Mouse (Mus musculus) liver, embryonic 13.5 days (tissue): ENCODE results near the gene Csmd2. TPM values are rescaled to one million over a fixed set of nuclear protein-coding genes. Genes with fewer than 3 reads are reported as not detected.

ENCODE experiments used
- ATAC-seq: fragments of 200-750 bp; cut with Nextera tagmentation; 2 replicates; pipeline ENCODE4 v1.8.0; 2017; ENCODE audit warnings: low read depth, mild to moderate bottlenecking, moderate number of reproducible peaks, moderate library complexity
- DNase-seq: peaks from one replicate; pipeline ENCODE4 v3.0.0; 2022
- H3K27ac ChIP-seq: fragments of 300-500 bp; sonication (generic); 2 replicates; pipeline ENCODE4 v1.5.1; 2015; ENCODE audit warnings: moderate library complexity, mild to moderate bottlenecking, inconsistent platforms
- H3K27me3 ChIP-seq: fragments of 300-500 bp; sonication (generic); 2 replicates; pipeline ENCODE4 v1.6.1; 2015; ENCODE audit warnings: mild to moderate bottlenecking, inconsistent platforms
- H3K36me3 ChIP-seq: fragments of 300-500 bp; sonication (generic); 2 replicates; pipeline ENCODE4 v1.6.1; 2015; ENCODE audit warnings: mild to moderate bottlenecking, inconsistent platforms
- H3K4me1 ChIP-seq: fragments of 300-500 bp; sonication (generic); replicated peaks from 2 replicates; pipeline ENCODE4 v1.6.1; 2015; ENCODE audit warnings: inconsistent platforms
- H3K4me2 ChIP-seq: fragments of 300-500 bp; sonication (generic); 2 replicates; pipeline ENCODE4 v1.6.1; 2015; ENCODE audit warnings: inconsistent platforms, mild to moderate bottlenecking, moderate library complexity
- H3K4me3 ChIP-seq: fragments of 300-500 bp; sonication (generic); replicated peaks from 2 replicates; pipeline ENCODE4 v1.5.1; 2015; ENCODE audit warnings: mild to moderate bottlenecking, inconsistent platforms
- H3K9ac ChIP-seq: fragments of 300-500 bp; sonication (generic); 2 replicates; pipeline ENCODE4 v1.6.1; 2015; ENCODE audit warnings: mild to moderate bottlenecking, inconsistent platforms
- H3K9me3 ChIP-seq: fragments of 300-500 bp; sonication (generic); replicated peaks from 2 replicates; pipeline ENCODE4 v1.6.1; 2016; ENCODE audit warnings: inconsistent platforms
- WGBS: fragments of 180-500 bp; shearing (Covaris S2); methylation state at CpG from one replicate; pipeline ENCODE4 v1.1.7; 2015; ENCODE audit not compliant: insufficient replicate concordance; 5-methylcytosine and 5-hydroxymethylcytosine counted together
- polyA plus RNA-seq: library from polyadenylated mRNA; unstranded; fragments of >200 nt; fragmentation: Nextera tagmentation; extraction: Ambion mirVana; gene quantifications from 2 replicates; pipeline ENCODE4 v1.2.1, GENCODE M21; 2015

The Csmd2 gene
- polyA plus RNA-seq, 1 experiment from 2014 or later = 0.02 TPM

DNA sequence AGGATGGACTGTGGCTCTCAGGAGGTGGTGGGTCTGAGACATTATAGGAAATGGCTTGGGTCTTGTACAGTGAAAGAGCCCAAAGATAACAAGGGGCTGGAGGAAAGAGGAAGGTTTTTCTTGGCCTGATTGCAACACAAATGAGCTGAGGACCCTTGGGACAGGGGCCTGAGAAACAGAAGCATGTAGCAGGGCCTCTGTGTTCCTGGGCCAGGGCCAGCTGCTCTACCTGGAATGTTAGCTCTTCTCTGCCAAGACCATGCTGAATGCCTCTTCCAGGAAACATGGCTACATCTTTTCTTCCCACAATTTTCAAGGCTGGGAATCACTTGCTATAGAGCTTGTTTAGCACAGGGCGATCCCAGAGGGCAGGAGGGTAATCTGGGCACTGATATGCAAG, 197.1 kb downstream of the Csmd2 start:
- 52% methylated on average over 1 of the region's 1 CpGs for WGBS
- Histone ChIP-seq H3K4me2 (no peak overlapping the region), H3K4me3 (no peak overlapping the region), H3K27me3 (no peaks in the 10 kb centered on the region), H3K27ac (no peak overlapping the region), H3K9me3 (peaks cover 25% of the 10 kb centered on the region; the same call in 1 of the 2 replicates), H3K9ac (no peak overlapping the region), H3K36me3 (no peaks in the 10 kb centered on the region), H3K4me1 (no peaks in the 10 kb centered on the region)
- ATAC-seq (no peak), DNase-seq (no peak)

DNA sequence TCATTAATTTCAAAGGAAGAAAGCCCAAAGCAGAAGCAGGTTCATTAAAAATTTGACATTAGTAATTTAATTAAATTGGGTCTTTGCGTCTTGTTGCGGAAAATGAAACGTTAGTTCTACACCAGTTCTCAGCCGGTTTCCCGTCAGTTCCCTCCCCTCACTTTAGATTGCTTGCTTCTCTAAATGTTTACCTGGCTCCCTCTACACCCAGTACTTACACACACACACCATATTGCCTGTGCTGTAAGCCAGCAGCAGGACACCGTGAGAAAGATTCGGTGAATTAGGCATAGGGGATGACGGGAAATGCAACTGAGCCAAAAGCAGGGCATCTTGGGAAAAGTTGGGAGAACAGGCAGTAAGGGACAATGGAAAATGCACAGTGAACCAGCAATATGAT, 206.8 kb downstream of the Csmd2 start:
- no peak overlapping the region for H3K9ac ChIP-seq
- H3K27me3 ChIP-seq = no peaks in the 10 kb centered on the region
- 88% methylated on average over 8 of the region's 8 CpGs for WGBS
- no peak overlapping the region for H3K4me3 ChIP-seq
- DNase-seq = no peak
- H3K9me3 ChIP-seq = peaks cover 29% of the 10 kb centered on the region
- H3K4me2 ChIP-seq = no peak overlapping the region
- no peaks in the 10 kb centered on the region for H3K36me3 ChIP-seq
- no peaks in the 10 kb centered on the region for H3K4me1 ChIP-seq
- ATAC-seq = no peak
- no peak overlapping the region for H3K27ac ChIP-seq

DNA sequence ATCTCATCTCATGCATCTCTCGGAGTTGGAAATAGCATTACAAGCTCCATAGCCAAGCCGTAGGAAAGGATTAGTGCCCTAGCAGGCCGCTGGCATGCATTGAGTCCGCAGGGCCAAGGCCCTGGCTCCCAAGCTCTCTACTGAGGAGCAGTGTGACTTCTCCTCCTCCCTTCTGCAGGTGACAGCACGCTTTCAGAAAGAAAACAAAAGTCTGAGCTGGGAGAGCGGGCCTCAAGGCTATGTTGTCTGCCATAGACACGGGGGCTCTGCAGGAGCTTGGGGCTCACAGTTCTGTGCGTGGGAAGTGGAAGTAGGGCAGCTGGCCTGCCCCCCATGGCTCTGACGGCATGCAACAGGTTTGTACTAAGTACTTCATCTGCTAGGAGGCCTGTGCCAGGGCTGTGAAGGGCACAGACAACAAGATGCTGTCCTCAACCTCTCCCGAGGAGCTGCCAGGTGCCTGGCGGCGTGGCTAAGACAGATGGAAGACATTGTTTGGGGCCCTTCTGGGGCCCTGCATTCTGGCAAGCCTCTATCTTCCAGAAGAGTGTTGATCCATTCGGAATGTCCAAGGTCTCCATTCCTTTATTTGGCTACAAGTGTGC, 230.4 kb downstream of the Csmd2 start:
- Histone ChIP-seq H3K27me3 (no peaks in the 10 kb centered on the region), H3K36me3 (no peaks in the 10 kb centered on the region), H3K27ac (no peak overlapping the region), H3K4me2 (no peak overlapping the region), H3K4me3 (no peak overlapping the region), H3K4me1 (no peaks in the 10 kb centered on the region), H3K9me3 (0 out of 2 replicates have a peak, but pooled peaks cover 16% of the 10 kb centered on the region), H3K9ac (no peak overlapping the region)
- DNase-seq (no peak), ATAC-seq (no peak)
- 62% methylated on average over 13 of the region's 13 CpGs for WGBS

GRCm38 (mm10) chr4:128224453-128224852, 236.8 kb downstream of the Csmd2 start:
- H3K9ac ChIP-seq = no peak overlapping the region
- no peaks in the 10 kb centered on the region for H3K27me3 ChIP-seq
- no peaks in the 10 kb centered on the region for H3K36me3 ChIP-seq
- H3K27ac ChIP-seq = no peak overlapping the region
- DNase-seq = no peak
- H3K4me3 ChIP-seq = no peak overlapping the region
- ATAC-seq = no peak
- 52% methylated on average over 6 of the region's 6 CpGs for WGBS
- no peaks in the 10 kb centered on the region for H3K4me1 ChIP-seq
- no peak overlapping the region for H3K4me2 ChIP-seq
- H3K9me3 ChIP-seq = 0 out of 2 replicates have a peak, but pooled peaks cover 5% of the 10 kb centered on the region

DNA sequence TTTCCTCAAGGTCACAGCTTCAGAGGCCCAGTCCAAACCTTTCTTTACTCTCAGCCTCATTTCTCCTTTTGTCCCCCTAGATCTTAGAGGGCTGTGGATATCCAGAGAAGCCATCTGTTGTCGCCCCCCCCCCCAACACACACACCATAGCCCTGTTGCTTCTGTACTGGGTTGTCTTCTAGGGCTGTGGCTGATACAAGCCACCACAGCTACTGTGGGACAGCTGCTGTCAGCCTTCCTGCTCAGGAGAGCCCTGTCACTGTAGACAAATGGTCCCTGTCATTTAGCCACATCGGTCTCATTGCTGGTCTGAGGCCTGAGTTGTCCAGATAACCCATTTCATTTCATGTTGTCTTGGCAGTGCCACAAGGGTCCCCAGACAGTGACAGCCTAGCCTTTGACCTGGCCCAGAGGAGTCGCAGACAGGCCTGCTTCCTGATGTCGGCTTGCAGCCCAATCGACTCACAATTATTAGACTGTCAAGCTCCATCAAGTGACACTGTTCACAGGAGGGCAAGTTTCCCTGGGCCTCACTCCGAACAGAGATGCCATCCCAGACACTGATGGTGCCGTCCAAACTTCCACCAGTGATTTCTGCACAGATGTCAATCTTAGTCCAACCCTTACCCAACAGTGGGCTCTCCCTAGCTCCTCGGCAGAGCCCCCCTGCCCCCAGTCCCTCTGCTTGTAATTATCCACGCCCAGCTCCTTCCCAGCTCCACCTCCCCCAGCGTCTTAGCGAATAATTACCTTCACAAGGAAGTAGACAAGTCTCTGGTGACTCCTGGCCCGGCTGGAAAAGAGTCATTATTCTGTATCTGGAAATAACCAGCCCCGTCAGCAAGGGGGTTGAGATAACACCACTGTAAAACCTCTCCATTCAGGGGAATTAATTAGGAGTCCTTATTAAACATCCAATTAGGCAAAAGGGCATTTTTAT, 240.0 kb downstream of the Csmd2 start:
- H3K4me2 ChIP-seq = no peak overlapping the region
- H3K36me3 ChIP-seq = no peaks in the 10 kb centered on the region
- no peak overlapping the region for H3K9ac ChIP-seq
- 0 out of 2 replicates have a peak, but pooled peaks cover 8% of the 10 kb centered on the region for H3K9me3 ChIP-seq
- no peak overlapping the region for H3K4me3 ChIP-seq
- H3K27ac ChIP-seq = no peak overlapping the region
- no peaks in the 10 kb centered on the region for H3K4me1 ChIP-seq
- H3K27me3 ChIP-seq = no peaks in the 10 kb centered on the region
- WGBS = 45% methylated on average over 13 of the region's 13 CpGs
- no peak for DNase-seq
- ATAC-seq = no peak

- Histone ChIP-seq H3K9me3 (peaks cover 11% of the 10 kb centered on the region; the same call in 1 of the 2 replicates), H3K4me1 (no peaks in the 10 kb centered on the region), H3K9ac (no peak overlapping the region), H3K4me2 (no peak overlapping the region), H3K4me3 (no peak overlapping the region), H3K27ac (no peak overlapping the region), H3K36me3 (no peaks in the 10 kb centered on the region), H3K27me3 (no peaks in the 10 kb centered on the region)
- 71% methylated on average over 13 of the region's 13 CpGs for WGBS
- ATAC-seq = no peak
- no peak for DNase-seq
Measured at GRCm38 (mm10) chr4:128233458-128233857, 245.8 kb downstream of the Csmd2 start.

GRCm38 (mm10) chr4:128239113-128239512, 251.5 kb downstream of the Csmd2 start:
- H3K4me1 ChIP-seq = no peaks in the 10 kb centered on the region
- no peak for DNase-seq
- no peaks in the 10 kb centered on the region for H3K27me3 ChIP-seq
- H3K4me2 ChIP-seq = no peak overlapping the region
- H3K36me3 ChIP-seq = no peaks in the 10 kb centered on the region
- H3K27ac ChIP-seq = no peak overlapping the region
- peaks cover 1% of the 10 kb centered on the region; the same call in 1 of the 2 replicates for H3K9me3 ChIP-seq
- no peak for ATAC-seq
- H3K9ac ChIP-seq = no peak overlapping the region
- no peak overlapping the region for H3K4me3 ChIP-seq
- 46% methylated on average over 1 of the region's 1 CpGs for WGBS

DNA sequence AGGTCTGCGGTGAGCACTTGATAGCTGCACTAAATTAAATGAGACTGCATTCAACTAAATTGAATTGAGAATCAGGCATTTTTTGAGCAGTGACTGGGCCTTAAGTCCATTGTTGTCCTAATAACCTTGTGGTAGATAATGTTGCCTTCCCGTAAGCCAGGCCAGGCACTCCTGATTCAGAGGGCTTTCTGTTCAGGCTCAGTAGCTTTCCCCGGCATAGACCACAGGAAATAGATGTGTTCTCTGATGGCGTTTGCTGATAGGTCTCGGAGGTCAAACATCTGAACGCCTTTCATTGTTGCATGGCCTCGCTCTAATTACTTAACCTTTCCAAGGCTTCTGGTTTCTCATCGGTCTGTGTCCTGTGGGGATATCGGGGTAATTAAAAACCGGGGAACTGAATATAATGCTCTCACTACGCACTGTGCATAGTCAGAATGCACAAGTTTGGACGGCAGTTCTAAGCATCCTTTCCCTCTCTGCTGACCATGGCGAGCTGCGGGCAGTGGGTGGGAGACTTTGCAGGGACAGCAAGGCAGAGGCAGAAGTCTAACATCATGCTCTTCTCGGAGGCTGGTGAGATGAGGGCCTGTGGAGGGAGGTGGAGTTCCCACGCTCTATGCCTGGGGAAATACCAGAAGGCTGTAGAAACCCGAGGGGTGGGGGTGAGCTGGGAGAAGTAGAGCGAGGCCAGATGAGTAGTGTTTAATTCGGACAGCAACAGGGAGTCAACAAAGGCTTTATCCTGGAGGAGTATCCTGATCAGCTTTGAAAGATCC, 253.6 kb downstream of the Csmd2 start:
- DNase-seq (no peak), ATAC-seq (no peak)
- Histone ChIP-seq H3K4me3 (no peak overlapping the region), H3K27me3 (no peaks in the 10 kb centered on the region), H3K4me2 (no peak overlapping the region), H3K4me1 (no peaks in the 10 kb centered on the region), H3K9ac (no peak overlapping the region), H3K36me3 (no peaks in the 10 kb centered on the region), H3K27ac (no peak overlapping the region), H3K9me3 (no peaks in the 10 kb centered on the region)
- WGBS = 40% methylated on average over 19 of the region's 19 CpGs

DNA sequence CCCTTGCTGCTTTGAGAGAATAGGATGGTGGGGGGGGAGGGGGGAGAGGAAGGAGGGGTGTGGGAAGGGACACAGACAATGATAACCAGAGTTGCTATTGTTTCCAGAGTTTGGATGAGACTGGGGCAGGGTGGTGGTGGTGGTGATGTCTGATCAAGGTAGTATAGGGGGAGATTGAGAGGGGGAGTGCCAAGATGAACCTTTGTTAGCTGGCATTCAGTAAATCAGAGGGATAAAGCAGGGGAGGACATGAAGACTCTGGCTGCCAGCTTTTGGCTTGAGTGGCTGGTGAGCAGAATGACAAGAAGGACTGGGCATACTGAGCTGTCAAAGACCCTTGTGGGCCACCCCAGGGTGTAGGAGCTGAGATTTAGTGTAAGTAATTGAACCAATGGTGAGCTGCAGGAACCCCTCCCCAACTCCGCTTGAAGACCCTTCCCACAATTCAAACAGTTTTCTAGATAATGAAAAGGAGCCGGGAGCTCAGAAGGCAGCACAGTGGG, 254.2 kb downstream of the Csmd2 start:
- DNase-seq (no peak), ATAC-seq (no peak)
- Histone ChIP-seq H3K9me3 (no peaks in the 10 kb centered on the region), H3K4me2 (no peak overlapping the region), H3K36me3 (no peaks in the 10 kb centered on the region), H3K4me3 (no peak overlapping the region), H3K4me1 (no peaks in the 10 kb centered on the region), H3K27me3 (no peaks in the 10 kb centered on the region), H3K9ac (no peak overlapping the region), H3K27ac (no peak overlapping the region)
- 59% methylated on average over 2 of the region's 2 CpGs for WGBS

- 20% methylated on average over 2 of the region's 2 CpGs for WGBS
- Histone ChIP-seq H3K9me3 (peaks cover 8% of the 10 kb centered on the region), H3K36me3 (no peaks in the 10 kb centered on the region), H3K4me2 (no peak overlapping the region), H3K27ac (no peak overlapping the region), H3K27me3 (no peaks in the 10 kb centered on the region), H3K4me1 (no peaks in the 10 kb centered on the region), H3K4me3 (no peak overlapping the region), H3K9ac (no peak overlapping the region)
- no peak for ATAC-seq
- DNase-seq = no peak
Measured at GRCm38 (mm10) chr4:128245201-128245600, 257.5 kb downstream of the Csmd2 start.

- no peak for DNase-seq
Measured at GRCm38 (mm10) chr4:128248676-128249075, 261.0 kb downstream of the Csmd2 start.

More at GRCm38 (mm10) chr4:128248676-128249075, 261.0 kb downstream of the Csmd2 start:
- WGBS = 10% methylated on average over 5 of the region's 5 CpGs
- H3K4me2 ChIP-seq = no peak overlapping the region
- peaks cover 8% of the 10 kb centered on the region for H3K9me3 ChIP-seq
- no peak overlapping the region for H3K9ac ChIP-seq
- no peak overlapping the region for H3K4me3 ChIP-seq
- no peaks in the 10 kb centered on the region for H3K4me1 ChIP-seq
- no peaks in the 10 kb centered on the region for H3K36me3 ChIP-seq
- no peak overlapping the region for H3K27ac ChIP-seq
- ATAC-seq = no peak
- no peaks in the 10 kb centered on the region for H3K27me3 ChIP-seq
